Mouse (Mus musculus): ENCODE results near the gene Tnni2.

GRCm38 (mm10) chr7:142440657-142441114 is 922 bp upstream of the Tnni2 start:
- TF ChIP-seq EP300 (IDR thresholded peaks at IDR 0.05; ENCODE audit: low read depth) (no peak), CTCF (IDR thresholded peaks at IDR 0.05; ENCODE audit: low read depth) (peak; percentile 90)

Data from heart, postnatal 0 days (tissue).